Mouse (Mus musculus) bone marrow, adult 2 months (tissue): ENCODE data around the gene Wfdc3. TPM values are rescaled to one million over a fixed set of nuclear protein-coding genes. Genes with fewer than 3 reads are reported as not detected.
"Not testable (repeated sequence)": the region's sequence is repeated elsewhere in the genome, so short reads cannot be mapped to it uniquely, and the experiment has no call there.

Source experiments
- H3K27ac ChIP-seq: fragments of 200-500 bp; 2 replicates; pipeline ENCODE4 v1.5.1; 2012; ENCODE audit warnings: low read depth, mild to moderate bottlenecking, control low read depth, inconsistent platforms, low read length; ENCODE audit not compliant: control insufficient read depth, poor library complexity, insufficient read depth
- H3K4me1 ChIP-seq: fragments of 200-500 bp; 2 replicates; pipeline ENCODE4 v1.6.1; 2011; ENCODE audit warnings: low read length; ENCODE audit not compliant: control insufficient read depth, insufficient read depth
- H3K4me3 ChIP-seq: fragments of 200-500 bp; replicated peaks from 2 replicates; pipeline ENCODE3; 2011; ENCODE audit warnings: mild to moderate bottlenecking, low read depth, low read length, control low read depth; ENCODE audit not compliant: control insufficient read depth
- CTCF ChIP-seq: fragments of 200-500 bp; IDR thresholded peaks from 2 replicates; pipeline ENCODE4 v1.5.1; 2011; ENCODE audit warnings: low read length, control low read depth; ENCODE audit not compliant: control insufficient read depth, insufficient read depth
- POLR2A ChIP-seq: fragments of 200-500 bp; IDR thresholded peaks from 2 replicates; pipeline ENCODE4 v1.6.1; 2011; ENCODE audit warnings: low read depth, mild to moderate bottlenecking, control low read depth, low read length, borderline replicate concordance; ENCODE audit not compliant: control insufficient read depth
- WGBS: fragments of 180-500 bp; shearing (Covaris S2); methylation state at CpG from one replicate; pipeline ENCODE4 v1.1.7; 2018; 5-methylcytosine and 5-hydroxymethylcytosine counted together
- polyA plus RNA-seq: library from polyadenylated mRNA; stranded (reverse); fragments of >200 nt; gene quantifications from 2 replicates; pipeline ENCODE4 v1.2.4, GENCODE M21; 2011; ENCODE audit warnings: low replicate concordance; ENCODE audit not compliant: missing spikeins, insufficient read depth, insufficient read length

Gene Wfdc3
- polyA plus RNA-seq, 1 experiment = 2.2 TPM

- no peak for TF ChIP-seq CTCF
- TF ChIP-seq POLR2A = no peak
- WGBS = 52% methylated on average over 7 of the region's 7 CpGs
- Histone ChIP-seq H3K4me1 (peaks cover under 1% of the 10 kb centered on the region; the same call in 1 of the 2 replicates), H3K4me3 (no peak overlapping the region), H3K27ac (no peak overlapping the region)
Measured at GRCm38 (mm10) chr2:164739876-164740275, 5.9 kb downstream of the Wfdc3 start.

DNA sequence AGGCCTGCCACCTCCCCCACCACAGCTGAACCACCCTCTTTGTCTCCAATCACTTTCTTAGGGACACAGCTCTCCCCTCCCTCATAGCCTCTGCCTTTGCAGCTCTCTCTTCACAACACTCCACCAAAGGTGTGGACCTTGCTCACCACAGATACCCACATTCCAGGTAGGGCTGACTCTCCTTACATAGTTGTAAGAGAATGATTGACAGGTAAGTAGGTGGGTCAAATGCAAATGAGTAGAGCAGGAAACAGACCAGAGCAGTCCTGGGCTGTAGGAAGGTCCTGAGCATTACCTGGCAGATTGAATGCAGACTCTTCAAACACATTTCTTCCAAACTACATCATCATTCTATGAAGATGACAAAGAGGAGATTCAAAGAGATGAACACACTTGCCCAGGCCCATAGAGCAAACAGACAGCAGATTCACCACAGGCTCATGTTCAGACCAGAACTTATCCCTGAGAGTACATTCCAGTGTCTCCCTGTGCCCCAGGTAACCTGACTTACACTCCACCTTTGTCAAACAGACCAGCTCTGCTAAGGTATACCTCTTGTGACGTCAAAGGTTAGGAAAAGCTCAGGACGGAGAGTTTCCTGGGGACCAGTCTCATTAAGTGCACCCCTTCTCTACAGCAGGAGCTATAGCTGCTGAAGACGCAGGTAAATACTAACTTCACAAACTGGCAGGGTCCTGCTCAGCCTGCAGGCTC lies 8.2 kb downstream of the Wfdc3 start:
- 72% methylated on average over 3 of the region's 3 CpGs for WGBS
- TF ChIP-seq POLR2A (no peak), CTCF (no peak)
- H3K4me3 ChIP-seq = no peak overlapping the region

DNA sequence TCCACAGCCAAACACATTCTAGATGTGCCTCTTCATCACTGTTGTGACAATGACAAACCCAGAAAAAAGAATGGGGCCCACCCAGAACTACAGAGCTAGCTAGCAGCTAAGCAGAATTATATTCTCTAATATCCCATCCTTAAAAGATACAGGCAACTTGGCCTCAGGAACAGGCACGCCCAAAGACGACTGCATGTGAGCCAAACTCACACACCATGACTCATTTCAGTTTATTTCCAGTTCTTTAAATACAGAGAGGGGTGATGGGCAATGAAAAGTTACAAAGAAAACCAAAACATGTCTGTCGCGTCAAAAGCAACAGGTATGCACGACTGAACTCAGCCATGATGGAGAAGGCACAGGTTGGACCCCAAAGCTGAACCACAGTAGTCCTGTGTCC lies 10.3 kb downstream of the Wfdc3 start:
- no peaks in the 10 kb centered on the region for H3K4me1 ChIP-seq
- H3K4me3 ChIP-seq = no peak overlapping the region
- no peak overlapping the region for H3K27ac ChIP-seq
- 81% methylated on average over 5 of the region's 5 CpGs for WGBS
- TF ChIP-seq CTCF = no peak
- no peak for TF ChIP-seq POLR2A

More for the DNA sequence above, 8.2 kb downstream of the Wfdc3 start:
- no peak overlapping the region for H3K27ac ChIP-seq
- H3K4me1 ChIP-seq = no peaks in the 10 kb centered on the region

DNA sequence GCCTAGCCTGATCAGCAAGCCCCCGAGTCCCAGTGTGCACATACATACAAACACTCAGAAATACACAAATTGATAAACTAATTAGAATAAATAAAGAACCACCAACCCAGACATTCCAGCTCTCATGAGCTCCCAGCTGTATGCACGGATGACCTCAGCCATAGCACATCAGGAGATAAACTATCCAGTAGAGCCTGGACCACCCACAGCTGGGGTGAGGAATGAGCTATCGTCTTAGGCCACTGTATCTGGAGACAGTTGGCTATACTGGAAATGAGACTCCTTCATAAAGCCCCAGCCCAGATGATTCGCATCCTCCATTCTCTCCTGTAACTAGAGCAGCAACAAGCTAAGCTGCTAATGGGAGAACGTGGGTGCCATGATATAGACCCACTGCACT lies 10.9 kb downstream of the Wfdc3 start:
- Histone ChIP-seq H3K27ac (no peak overlapping the region), H3K4me3 (no peak overlapping the region), H3K4me1 (no peaks in the 10 kb centered on the region)
- 78% methylated on average over 5 of the region's 5 CpGs for WGBS
- TF ChIP-seq POLR2A = no peak
- TF ChIP-seq CTCF = no peak

GRCm38 (mm10) chr2:164733259-164733658 lies 12.5 kb downstream of the Wfdc3 start:
- no peak for TF ChIP-seq POLR2A
- no peak for TF ChIP-seq CTCF
- Histone ChIP-seq H3K27ac (no peak overlapping the region), H3K4me1 (no peaks in the 10 kb centered on the region), H3K4me3 (no peak overlapping the region)
- 81% methylated on average over 2 of the region's 2 CpGs for WGBS

DNA sequence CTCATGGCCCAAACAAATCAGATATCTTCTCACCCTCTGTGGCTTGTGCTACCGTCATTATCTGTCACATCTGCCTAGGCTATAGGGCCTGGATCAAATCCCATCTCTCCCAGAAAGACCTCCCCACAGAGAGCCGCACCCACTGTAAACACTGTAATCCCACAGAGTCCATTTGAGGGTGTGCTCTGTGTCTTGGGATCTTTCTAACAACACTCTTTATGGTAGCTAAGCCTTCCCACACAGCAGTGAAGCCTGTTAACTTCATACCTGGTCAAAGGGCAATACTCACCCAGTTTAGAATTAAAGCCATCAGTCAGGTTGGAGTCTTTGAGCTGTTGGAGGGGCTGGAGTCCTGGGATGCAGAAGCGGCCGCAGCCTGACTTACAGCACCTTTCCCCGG lies 14.0 kb downstream of the Wfdc3 start:
- no peak overlapping the region for H3K4me3 ChIP-seq
- no peak overlapping the region for H3K27ac ChIP-seq
- TF ChIP-seq CTCF (no peak), POLR2A (no peak)
- 79% methylated on average over 5 of the region's 5 CpGs for WGBS
- no peaks in the 10 kb centered on the region for H3K4me1 ChIP-seq

- Histone ChIP-seq H3K4me1 (no peaks in the 10 kb centered on the region), H3K27ac (no peak overlapping the region), H3K4me3 (no peak overlapping the region)
- peak; percentile 77 for TF ChIP-seq CTCF
- no peak for TF ChIP-seq POLR2A
- WGBS = 24% methylated on average over 6 of the region's 6 CpGs
Measured at GRCm38 (mm10) chr2:164725895-164726619, 19.7 kb downstream of the Wfdc3 start.

DNA sequence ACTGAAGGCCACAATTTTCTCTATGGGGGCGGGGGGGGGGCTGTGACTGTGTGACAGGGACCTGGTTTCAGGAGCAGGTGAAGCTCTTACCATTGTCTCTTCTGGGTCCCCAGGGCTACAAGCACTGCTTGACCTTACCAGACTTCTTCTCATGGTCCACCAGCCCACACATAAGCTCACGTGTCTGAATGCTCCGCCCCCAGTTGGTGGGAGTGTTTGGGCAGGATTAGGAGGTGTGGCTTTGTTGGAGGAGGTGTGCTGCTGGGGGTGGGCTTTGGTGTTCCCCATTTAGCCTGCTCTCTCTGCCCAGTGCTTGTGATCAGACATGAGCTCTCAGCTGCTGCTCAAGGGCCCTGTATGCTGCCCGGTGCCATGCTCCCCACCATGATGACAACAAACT lies 22.5 kb downstream of the Wfdc3 start:
- TF ChIP-seq POLR2A (no peak), CTCF (no peak)
- 78% methylated on average over 4 of the region's 4 CpGs for WGBS

DNA sequence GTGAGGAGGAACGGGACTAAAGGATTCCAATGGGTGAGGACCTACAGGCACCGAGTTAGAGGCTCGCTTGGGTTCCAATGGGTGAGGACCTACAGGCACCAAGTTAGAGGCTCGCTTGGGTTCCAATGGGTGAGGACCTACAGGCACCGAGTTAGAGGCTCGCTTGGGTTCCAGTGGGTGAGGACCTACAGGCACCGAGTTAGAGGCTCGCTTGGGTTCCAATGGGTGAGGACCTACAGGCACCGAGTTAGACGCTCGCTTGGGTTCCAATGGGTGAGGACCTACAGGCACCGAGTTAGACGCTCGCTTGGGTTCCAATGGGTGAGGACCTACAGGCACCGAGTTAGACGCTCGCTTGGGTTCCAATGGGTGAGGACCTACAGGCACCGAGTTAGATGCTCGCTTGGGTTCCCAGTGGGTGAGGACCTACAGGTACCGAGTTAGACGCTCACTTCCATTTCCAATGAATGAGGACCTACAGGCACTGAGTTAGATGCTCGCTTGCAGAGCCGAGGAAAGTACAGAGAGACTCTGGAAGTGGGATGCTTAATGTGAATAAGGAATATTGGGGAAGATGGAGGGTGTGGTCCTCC lies 29.4 kb downstream of the Wfdc3 start:
- not testable (repeated sequence) for H3K27ac ChIP-seq, H3K4me1 ChIP-seq, H3K4me3 ChIP-seq
- 88% methylated on average over 23 of the region's 23 CpGs for WGBS

More for the DNA sequence above, 22.5 kb downstream of the Wfdc3 start:
- Histone ChIP-seq H3K4me3 (no peak overlapping the region), H3K27ac (no peak overlapping the region), H3K4me1 (no peaks in the 10 kb centered on the region)
